Mouse (Mus musculus) right cerebral cortex, adult 18-20 months (tissue): ENCODE measurements around the gene Aspg.
A peak's percentile ranks its signal among the peaks of the same experiment; 100 is the strongest.

Experiments used
- DNase-seq: peaks from one replicate; pipeline ENCODE4 v3.0.0; 2022; ENCODE audit warnings: mixed read lengths

The Aspg gene

GRCm38 (mm10) chr12:112106541-112106971, at the start of gene Aspg:
Aspg (plus strand) TSS chr12:112106679.
- no peak for DNase-seq

- peak; percentile 69 for DNase-seq
These were observed 28.8 kb upstream of the Aspg start for GRCm38 (mm10) chr12:112077651-112078050.

- no peak for DNase-seq
These were observed 26.6 kb upstream of the Aspg start for GRCm38 (mm10) chr12:112079911-112080310.

GRCm38 (mm10) chr12:112080911-112081310, 25.6 kb upstream of the Aspg start:
- no peak for DNase-seq

GRCm38 (mm10) chr12:112082241-112082640, 24.2 kb upstream of the Aspg start:
- no peak for DNase-seq

GRCm38 (mm10) chr12:112086250-112086649, 20.2 kb upstream of the Aspg start:
- DNase-seq = no peak

GRCm38 (mm10) chr12:112086726-112087125, 19.8 kb upstream of the Aspg start:
- DNase-seq = no peak

- DNase-seq = no peak
These were observed 17.7 kb upstream of the Aspg start for GRCm38 (mm10) chr12:112088609-112089324.

GRCm38 (mm10) chr12:112091054-112091453, 15.4 kb upstream of the Aspg start:
- DNase-seq = peak; percentile 84

GRCm38 (mm10) chr12:112094261-112094880, 12.1 kb upstream of the Aspg start:
- no peak for DNase-seq

GRCm38 (mm10) chr12:112096051-112096732, 10.3 kb upstream of the Aspg start:
- DNase-seq = peak; percentile 85

- DNase-seq = no peak
These were observed 9.8 kb upstream of the Aspg start for GRCm38 (mm10) chr12:112096733-112097117.

- no peak for DNase-seq
These were observed 6.4 kb upstream of the Aspg start for GRCm38 (mm10) chr12:112100106-112100505.

- DNase-seq = no peak
These were observed 5.4 kb upstream of the Aspg start for GRCm38 (mm10) chr12:112101045-112101444.

GRCm38 (mm10) chr12:112103179-112103578, 3.3 kb upstream of the Aspg start:
- no peak for DNase-seq

GRCm38 (mm10) chr12:112104890-112105289, 1.6 kb upstream of the Aspg start:
- peak; percentile 30 for DNase-seq

GRCm38 (mm10) chr12:112107685-112108084, 1.2 kb downstream of the Aspg start:
- no peak for DNase-seq

GRCm38 (mm10) chr12:112108696-112109445, 2.4 kb downstream of the Aspg start:
- no peak for DNase-seq

GRCm38 (mm10) chr12:112109701-112110100, 3.2 kb downstream of the Aspg start:
- DNase-seq = no peak

- no peak for DNase-seq
These were observed 4.8 kb downstream of the Aspg start for GRCm38 (mm10) chr12:112111323-112111722.

GRCm38 (mm10) chr12:112112235-112112634, 5.8 kb downstream of the Aspg start:
- no peak for DNase-seq

- no peak for DNase-seq
These were observed 6.4 kb downstream of the Aspg start for GRCm38 (mm10) chr12:112112686-112113396.
